Mouse (Mus musculus) spleen, postnatal 0 days (tissue): ENCODE results near the gene Aprt. TPM values are rescaled to one million over a fixed set of nuclear protein-coding genes. Genes with fewer than 3 reads are reported as not detected.

ENCODE experiments used
- polyA plus RNA-seq: library from polyadenylated mRNA; unstranded; fragments of >200 nt; fragmentation: Nextera tagmentation; extraction: Ambion mirVana; gene quantifications from 2 replicates; pipeline ENCODE4 v1.2.1, GENCODE M21; 2015

Gene Aprt
- polyA plus RNA-seq: 244 and 262 TPM in 2 replicates

DNA sequence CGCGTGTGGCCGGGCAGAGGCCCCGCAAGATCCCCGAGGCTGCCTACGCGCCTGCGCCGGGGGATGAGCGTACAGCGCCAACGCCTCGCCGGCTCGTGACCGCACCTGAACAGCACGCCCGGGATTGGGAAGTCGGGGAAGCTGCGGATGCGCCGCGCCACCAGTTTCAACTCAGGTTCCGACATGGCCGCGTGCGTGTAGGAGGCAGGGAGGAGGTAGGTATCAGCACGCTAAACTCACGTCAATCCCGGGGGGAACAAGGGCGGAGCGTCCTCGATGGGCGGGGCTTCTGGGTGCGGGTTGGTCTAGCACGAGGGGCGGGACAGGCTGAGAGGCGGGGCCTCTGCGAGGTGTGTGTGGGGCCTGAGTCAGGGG, at the start of gene Aprt:
Aprt (minus strand) TSS at position 262 of the 375 bp plus-strand sequence.

DNA sequence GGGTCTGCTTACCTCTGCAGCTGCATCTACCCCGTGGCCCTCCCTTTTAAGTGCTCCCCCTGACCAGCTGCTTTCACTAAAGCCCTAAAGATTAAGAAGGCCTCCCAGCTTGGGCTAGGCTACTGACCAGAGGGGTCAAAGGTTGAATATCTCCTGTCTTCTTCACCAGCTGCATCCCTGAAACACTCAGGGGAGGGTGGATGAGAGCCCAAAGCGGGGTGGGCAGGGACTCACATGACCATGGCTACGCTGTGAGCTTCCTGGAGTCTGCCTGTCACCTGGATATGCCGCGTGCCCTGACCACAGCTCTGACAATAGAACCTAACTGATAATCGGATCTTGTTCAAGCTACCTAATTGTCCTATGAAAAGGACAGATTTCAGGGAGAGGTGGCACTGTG, 46.0 kb upstream of the Aprt start, which contains the start of gene Pabpn1l:
Pabpn1l (minus strand) TSS at position 13 of the 400 bp plus-strand sequence.

DNA sequence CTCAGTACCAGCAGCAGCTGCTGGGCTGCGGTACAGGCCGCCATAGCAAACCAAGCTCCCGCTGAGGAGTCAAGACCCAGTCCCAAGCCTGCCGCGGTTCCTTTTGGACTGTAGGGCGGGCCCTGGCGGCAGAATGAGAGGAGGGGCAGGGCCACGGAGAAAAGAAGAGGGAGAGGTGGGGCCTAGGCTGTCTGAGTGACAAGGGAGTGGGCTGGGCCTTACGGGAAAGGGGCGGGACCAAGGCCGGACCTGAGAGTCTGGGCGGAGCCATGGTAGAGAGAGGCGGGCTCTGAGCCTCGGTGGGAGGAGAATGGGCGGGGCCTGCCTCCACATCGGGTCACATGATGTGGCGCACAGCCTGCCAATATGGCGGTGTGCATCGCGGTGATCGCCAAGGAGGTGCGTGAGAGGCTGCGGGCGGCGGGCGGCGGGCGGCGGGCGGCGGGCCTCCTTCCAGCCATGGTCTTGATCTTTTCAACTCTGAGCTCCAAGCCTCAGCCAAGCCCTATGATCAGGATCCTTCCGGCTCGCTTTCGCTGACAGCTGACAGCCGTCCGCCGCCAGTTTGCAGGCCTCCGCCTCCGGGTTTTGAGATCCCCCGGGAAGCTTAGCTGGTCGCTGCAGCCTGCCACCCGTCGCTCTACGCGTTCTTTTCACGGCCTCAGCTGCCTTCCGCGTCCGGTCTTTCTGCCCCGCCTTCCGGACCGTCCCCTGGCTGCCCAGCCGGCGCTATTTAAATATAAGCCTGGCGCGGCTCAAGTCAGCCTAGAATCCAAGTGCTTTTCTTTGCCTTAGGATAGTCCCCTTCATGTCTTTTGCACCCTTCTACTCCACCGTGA, 34.8 kb upstream of the Aprt start, which contains the start of the genes Galns and Trappc2l:
Galns (minus strand) TSS at position 169 of the 839 bp plus-strand sequence.
Trappc2l (plus strand) TSS at position 346 of the 839 bp plus-strand sequence.

DNA sequence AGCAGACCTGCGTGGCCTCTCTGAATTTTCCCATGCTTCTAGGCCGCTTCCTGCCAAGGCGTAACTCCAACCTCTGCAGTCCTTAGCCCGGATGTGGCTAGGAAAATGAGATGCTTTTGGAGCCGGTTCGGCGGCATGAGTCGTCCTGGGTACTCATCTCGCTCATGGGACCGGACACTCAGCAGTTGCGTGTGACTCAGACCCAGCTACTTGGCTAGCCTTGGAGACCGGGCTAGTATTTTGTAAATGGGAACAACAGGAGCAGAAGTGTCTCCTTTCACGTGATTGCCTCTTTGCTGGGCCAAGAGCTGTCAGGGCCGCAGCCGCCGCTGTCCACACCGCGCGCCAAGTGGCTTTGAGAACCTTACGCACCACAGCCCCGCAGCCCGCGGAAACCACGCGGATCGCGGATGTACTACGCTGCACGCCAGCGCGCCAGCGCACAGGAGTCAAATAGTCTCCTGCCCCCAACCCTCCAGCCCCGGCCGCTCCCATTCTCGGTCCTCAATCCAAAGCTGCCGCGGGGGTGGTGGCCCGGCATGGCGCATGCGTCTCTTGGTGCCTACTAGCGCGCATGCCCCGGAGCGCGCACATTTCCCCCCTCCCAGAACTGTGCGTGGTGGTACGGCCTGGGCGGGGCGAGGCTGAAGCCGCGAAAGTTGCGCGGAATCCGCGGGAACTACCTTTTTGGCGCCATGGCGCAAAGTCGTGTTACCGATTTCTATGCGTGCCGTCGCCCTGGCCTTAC, 9.2 kb downstream of the Aprt start, which contains the start of gene Cdt1:
Cdt1 (plus strand) TSS at position 655 of the 748 bp plus-strand sequence.

DNA sequence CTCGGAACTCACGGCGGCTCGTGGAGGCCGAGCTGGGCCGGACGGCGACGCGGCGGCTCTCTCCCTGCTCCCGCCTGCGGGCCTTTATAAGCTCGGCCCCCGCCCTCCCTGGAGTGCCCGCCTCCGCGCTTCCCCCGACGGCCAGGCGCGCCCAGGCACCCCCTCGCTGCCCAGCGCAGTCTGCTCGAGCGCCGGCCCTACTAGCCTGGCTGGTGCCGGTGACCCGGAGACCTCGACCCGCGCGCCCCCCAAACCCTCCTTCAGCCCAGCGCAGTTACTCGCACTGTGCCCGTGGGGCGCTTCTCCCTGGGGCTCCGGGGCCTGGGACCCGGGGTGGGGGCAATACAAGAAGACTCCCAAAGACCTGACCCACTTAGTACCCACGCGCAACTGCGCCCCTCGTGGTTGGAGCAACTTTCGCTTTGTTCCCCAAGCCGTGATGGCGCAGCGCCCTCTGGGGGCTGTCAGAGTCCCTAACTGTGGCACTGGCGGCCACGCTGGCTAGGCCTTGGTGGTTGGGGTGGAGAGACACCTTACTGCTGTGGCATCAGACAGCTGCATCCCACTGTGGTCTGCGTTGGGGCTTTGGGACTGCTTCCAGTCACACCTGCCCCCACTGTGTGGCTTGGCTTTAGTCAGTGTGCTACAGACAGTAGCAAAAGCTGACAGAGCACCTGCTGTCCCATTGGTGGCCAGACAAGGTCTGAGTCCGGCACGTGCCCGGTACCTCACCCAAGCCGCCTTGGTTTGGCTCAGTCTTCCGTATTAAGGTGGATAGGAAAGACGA, 25.3 kb downstream of the Aprt start, which contains the start of gene Piezo1:
Piezo1 (minus strand) TSS at position 65 of the 787 bp plus-strand sequence.

Other genes with a start within 250 kb of the Aprt start
- gene Trhr2, start 216.2 kb downstream of the Aprt start, polyA plus RNA-seq: not detected in 2 replicates
- 23.8 and 23.9 TPM in 2 replicates for gene Zc3h18, start 200.3 kb downstream of the Aprt start, polyA plus RNA-seq
- not detected in 2 replicates for gene Il17c, start 154.9 kb downstream of the Aprt start, polyA plus RNA-seq
- 305 and 420 TPM in 2 replicates for gene Cyba, start 144.0 kb downstream of the Aprt start, polyA plus RNA-seq
- 4.5 and 5.4 TPM in 2 replicates for gene Mvd, start 133.5 kb downstream of the Aprt start, polyA plus RNA-seq
- gene Snai3, start 116.2 kb downstream of the Aprt start, polyA plus RNA-seq: 0.18 and 0.22 TPM in 2 replicates
- gene Rnf166, start 100.8 kb downstream of the Aprt start, polyA plus RNA-seq: 26.7 and 35.5 TPM in 2 replicates
- 20.0 and 26.5 TPM in 2 replicates for gene Ctu2, start 100.8 kb downstream of the Aprt start, polyA plus RNA-seq
- 18.7 and 19.2 TPM in 2 replicates for gene Piezo1, start 25.6 kb downstream of the Aprt start, polyA plus RNA-seq
- gene Cdt1, start 8.9 kb downstream of the Aprt start, polyA plus RNA-seq: 60.0 and 74.7 TPM in 2 replicates
- 7.5 and 10.0 TPM in 2 replicates for gene Galns, start 34.6 kb upstream of the Aprt start, polyA plus RNA-seq
- gene Trappc2l, start 34.7 kb upstream of the Aprt start, polyA plus RNA-seq: 30.1 and 37.3 TPM in 2 replicates
- gene Pabpn1l, start 45.8 kb upstream of the Aprt start, polyA plus RNA-seq: not detected in 2 replicates
- gene Cbfa2t3, start 122.2 kb upstream of the Aprt start, polyA plus RNA-seq: 7.4 and 8.1 TPM in 2 replicates
- 7.0 and 7.6 TPM in 2 replicates for gene Acsf3, start 198.6 kb upstream of the Aprt start, polyA plus RNA-seq